Mouse (Mus musculus): ENCODE data around the gene Olfr469. TPM values are rescaled to one million over a fixed set of nuclear protein-coding genes. Genes with fewer than 3 reads are reported as not detected.
"Not testable (repeated sequence)": the region's sequence is repeated elsewhere in the genome, so short reads cannot be mapped to it uniquely, and the experiment has no call there.

Olfr469 gene
- not detected for total RNA-seq (2021)

DNA sequence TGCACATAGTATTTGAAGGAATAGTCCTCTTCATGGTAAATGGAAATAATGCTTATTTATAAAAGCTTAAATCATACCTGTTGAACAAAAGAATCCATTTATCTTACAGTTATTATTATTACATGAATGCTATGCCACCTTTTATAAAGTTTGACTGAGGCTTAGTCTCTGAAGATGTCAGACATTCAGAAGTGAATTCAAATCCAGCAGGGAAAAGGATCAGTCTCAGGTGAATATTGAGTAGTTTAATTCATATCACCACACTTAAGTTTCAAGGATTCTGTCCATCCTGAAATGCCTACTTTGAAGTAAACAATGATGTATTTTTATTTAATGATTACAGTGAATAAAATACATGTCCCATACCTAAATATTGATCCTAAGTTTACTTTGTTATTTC is at the start of gene Olfr469:
Gene Olfr469, minus strand, starts transcription at position 101 of the 400 bp plus-strand sequence.
- DNase-seq (ENCODE audit: low spot score in 2 of 2); intact Hi-C loops (cut with DNase I): not testable (repeated sequence)

DNA sequence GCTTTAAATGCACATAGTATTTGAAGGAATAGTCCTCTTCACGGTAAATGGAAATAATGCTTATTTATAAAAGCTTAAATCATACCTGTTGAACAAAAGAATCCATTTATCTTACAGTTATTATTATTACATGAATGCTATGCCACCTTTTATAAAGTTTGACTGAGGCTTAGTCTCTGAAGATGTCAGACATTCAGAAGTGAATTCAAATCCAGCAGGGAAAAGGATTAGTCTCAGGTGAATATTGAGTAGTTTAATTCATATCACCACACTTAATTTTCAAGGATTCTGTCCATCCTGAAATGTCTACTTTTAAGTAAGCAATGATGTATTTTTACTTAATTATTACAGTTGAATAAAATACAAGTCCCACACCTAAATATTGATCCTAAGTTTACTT is 22.0 kb upstream of the Olfr469 start, which contains the start of gene Olfr470:
Gene Olfr470, minus strand, starts transcription at position 101 of the 400 bp plus-strand sequence.
- intact Hi-C loops (cut with DNase I); DNase-seq (ENCODE audit: low spot score in 2 of 2): not testable (repeated sequence)

DNA sequence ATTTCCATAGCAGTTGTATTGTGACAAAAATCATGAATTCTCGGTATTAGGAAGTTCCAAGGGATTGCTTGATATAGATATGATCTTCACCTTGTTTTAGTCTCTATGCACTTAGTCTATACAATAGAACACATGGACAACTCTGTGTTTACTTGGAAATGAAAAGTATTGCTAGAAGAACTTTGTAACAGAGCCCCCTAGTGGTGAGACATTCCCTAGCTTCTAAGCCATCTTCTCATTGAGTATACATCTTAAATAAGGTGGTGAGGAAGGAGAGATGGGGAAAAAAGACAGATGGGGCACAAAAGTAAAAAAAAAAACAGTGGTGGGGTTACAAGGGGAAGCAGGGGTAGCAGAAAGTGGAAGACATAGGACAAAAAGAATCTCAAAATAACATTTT is 16.4 kb upstream of the Olfr469 start:
- intact Hi-C loops (cut with DNase I): loop anchor here (1.0 kb wide), 1 partner anchor 24 kb away; no protein-coding TSS in a partner anchor
- peak in 1 of 2 experiments; percentile 5 for DNase-seq (ENCODE audit: low spot score in 2 of 2)

DNA sequence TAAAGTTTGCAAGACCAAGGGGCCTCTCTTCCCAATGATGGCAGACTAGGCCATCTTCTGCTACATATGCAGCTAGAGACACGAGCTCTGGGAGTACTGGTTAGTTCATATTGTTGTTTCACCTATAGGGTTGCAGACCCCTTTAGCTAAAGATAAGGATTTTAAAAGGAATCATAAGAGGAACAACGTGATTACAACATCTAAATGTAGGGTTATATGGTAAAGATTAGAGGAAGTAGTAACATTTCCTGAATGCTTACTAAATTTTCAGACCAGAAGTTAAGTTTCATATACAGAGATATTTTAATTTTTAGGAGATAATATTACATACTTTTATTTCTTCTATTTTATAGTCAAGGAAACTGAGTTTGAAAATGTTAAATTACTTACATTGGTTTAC is 1.5 kb downstream of the Olfr469 start:
- intact Hi-C loops (cut with DNase I); DNase-seq (ENCODE audit: low spot score in 2 of 2): not testable (repeated sequence)

- intact Hi-C loops (cut with DNase I): no loop called here
- no peak for DNase-seq (ENCODE audit: low spot score in 2 of 2)
These were observed 5.9 kb downstream of the Olfr469 start for GRCm38 (mm10) chr7:107819442-107819841.

GRCm38 (mm10) chr7:107811963-107812362 is 13.4 kb downstream of the Olfr469 start, which contains the start of gene Olfr467:
Gene Olfr467 (plus strand): TSS chr7:107812263.
- DNase-seq (ENCODE audit: low spot score in 2 of 2): no peak
- intact Hi-C loops (cut with DNase I): no loop called here

GRCm38 (mm10) chr7:107802138-107802537 is 23.2 kb downstream of the Olfr469 start:
- intact Hi-C loops (cut with DNase I): no loop called here
- no peak for DNase-seq (ENCODE audit: low spot score in 2 of 2)

DNA sequence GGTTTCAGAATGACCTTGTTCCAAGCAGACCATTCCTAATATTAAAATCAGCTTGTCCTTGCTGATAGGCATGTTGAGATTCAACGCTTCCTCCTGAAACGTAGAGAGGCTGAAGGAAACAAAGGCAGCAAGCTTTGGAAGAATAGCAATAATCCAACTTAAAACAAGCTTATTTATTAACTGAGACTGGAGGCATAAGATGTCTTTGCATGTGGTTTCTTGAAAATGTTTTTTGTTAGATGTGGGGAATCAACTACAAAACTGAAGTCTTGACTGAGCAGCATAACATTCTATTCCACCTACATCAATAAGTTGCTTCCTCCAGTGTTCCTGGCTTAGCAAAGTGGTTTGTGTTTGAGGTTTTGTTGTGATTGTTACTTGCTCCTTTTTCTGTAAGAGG is 24.2 kb downstream of the Olfr469 start, which contains the start of gene Ovch2:
Gene Ovch2, minus strand, starts transcription at position 101 of the 400 bp plus-strand sequence.
- intact Hi-C loops (cut with DNase I): no loop called here
- no peak for DNase-seq (ENCODE audit: low spot score in 2 of 2)

DNA sequence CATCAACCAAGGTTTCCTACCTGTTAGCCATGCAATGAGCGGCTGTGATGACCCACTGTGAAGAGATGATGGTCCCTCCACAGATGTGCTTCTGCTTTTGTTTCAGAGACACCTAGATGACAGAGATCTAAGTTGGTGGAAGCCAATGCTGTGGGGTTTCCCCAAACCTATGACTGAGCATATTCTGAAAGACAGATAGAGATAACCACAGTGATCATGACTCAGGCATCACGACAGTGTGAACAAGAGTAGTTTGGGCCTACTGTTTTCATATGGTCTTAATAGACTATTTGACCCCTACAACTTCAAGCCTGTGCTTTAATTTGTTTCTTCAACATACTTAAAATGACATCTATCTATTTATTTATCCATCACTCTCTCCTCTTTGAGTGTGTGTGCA is 28.8 kb downstream of the Olfr469 start:
- intact Hi-C loops (cut with DNase I): no loop called here
- no peak for DNase-seq (ENCODE audit: low spot score in 2 of 2)

DNA sequence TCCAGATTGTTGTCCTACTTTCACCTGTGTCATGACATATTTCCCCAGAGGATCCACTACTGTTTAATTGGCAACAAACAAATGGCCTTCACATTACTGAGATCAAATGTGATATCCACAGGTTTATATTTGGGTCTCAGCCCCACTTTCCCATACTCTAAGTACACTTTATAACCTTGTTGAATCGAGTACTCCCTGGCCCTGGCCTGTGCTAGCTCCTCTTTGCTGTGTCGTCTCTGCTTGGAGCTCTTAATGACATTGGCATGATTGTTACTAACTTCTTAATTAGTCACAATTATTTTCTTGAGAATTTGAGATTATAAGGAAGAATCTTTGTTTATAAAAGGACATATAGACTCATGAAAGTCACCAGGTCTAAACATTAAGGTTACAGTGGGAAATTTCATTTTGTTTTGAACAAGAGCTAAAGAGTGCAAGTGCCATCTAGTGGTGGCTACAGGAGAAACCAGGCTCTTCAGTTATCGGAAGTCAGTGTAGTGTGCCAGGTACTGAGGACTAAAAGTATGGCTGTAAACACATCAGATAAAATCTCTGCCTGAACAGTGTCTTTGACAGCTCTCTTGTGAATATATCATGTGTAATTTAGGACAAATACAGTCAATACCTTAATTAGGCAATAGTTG is 37.2 kb downstream of the Olfr469 start:
- DNase-seq (ENCODE audit: low spot score in 2 of 2): peak; percentile 18 to 45
- intact Hi-C loops (cut with DNase I): loop anchor here (5.0 kb wide), 1 partner anchor 576 kb away; no protein-coding TSS in a partner anchor

DNA sequence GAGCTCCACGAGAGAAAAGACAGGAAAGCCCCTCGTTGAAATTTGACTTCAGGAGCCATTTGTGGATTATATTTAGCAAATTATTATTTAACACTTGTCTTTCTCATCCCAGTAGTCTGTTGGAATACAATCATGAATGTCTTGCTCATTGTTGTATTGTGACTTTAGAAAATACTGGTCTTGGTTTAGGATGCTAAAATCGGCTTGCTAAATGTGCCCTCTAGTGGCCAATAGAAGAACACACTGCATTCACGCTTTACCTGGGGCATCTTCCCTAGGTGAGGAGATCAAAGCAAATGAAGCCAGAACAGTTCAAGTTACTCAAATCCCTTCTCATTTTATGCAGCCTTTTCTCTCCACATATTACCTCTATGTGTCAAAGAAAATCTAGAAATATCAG is 45.7 kb downstream of the Olfr469 start:
- intact Hi-C loops (cut with DNase I): loop anchor here (2.0 kb wide), 2 partner anchors 31 to 119 kb away; no protein-coding TSS in a partner anchor
- DNase-seq (ENCODE audit: low spot score in 2 of 2): peak; percentile 16 to 19

- DNase-seq (ENCODE audit: low spot score in 2 of 2): no peak
- intact Hi-C loops (cut with DNase I): loop anchor here (2.0 kb wide), 2 partner anchors 29 to 117 kb away; no protein-coding TSS in a partner anchor
These were observed 47.1 kb downstream of the Olfr469 start for GRCm38 (mm10) chr7:107778216-107778615.

GRCm38 (mm10) chr7:107770812-107771211 is 54.5 kb downstream of the Olfr469 start:
- no peak for DNase-seq (ENCODE audit: low spot score in 2 of 2)
- intact Hi-C loops (cut with DNase I): no loop called here

Other genes with a start within 250 kb of the Olfr469 start
- gene Ppfibp2, start 230.3 kb downstream of the Olfr469 start, total RNA-seq (2021): 1 to 10 TPM; 5.0 to 6.5 TPM
- not detected for gene 5330417H12Rik, start 200.4 kb downstream of the Olfr469 start, total RNA-seq (2021)
- not detected for gene Cyb5r2, start 67.5 kb downstream of the Olfr469 start, total RNA-seq (2021)
- gene Ovch2, start 24.3 kb downstream of the Olfr469 start, total RNA-seq (2021): not detected
- gene Olfr467, start 13.3 kb downstream of the Olfr469 start, total RNA-seq (2021): not detected
- not detected for gene Olfr470, start 21.9 kb upstream of the Olfr469 start, total RNA-seq (2021)
- gene Olfr472, start 72.4 kb upstream of the Olfr469 start, total RNA-seq (2021): not detected
- not detected for gene Olfr473, start 104.9 kb upstream of the Olfr469 start, total RNA-seq (2021)
- not detected for gene Olfr474, start 129.1 kb upstream of the Olfr469 start, total RNA-seq (2021)
- not detected for gene Olfr476, start 139.3 kb upstream of the Olfr469 start, total RNA-seq (2021)
- not detected for gene Olfr477, start 161.2 kb upstream of the Olfr469 start, total RNA-seq (2021)
- gene Olfr478, start 208.4 kb upstream of the Olfr469 start, total RNA-seq (2021): not detected
- gene Olfr479, start 225.2 kb upstream of the Olfr469 start, total RNA-seq (2021): not detected
- not detected for gene Olfr480, start 241.8 kb upstream of the Olfr469 start, total RNA-seq (2021)